Mouse (Mus musculus) forebrain, embryonic 14.5 days (tissue): ENCODE data around the gene Serpina9. TPM values are rescaled to one million over a fixed set of nuclear protein-coding genes. Genes with fewer than 3 reads are reported as not detected.

Experiments
- ATAC-seq: fragments of 200-750 bp; cut with Nextera tagmentation; 2 replicates; pipeline ENCODE4 v1.8.0; 2017; ENCODE audit warnings: mild to moderate bottlenecking, moderate library complexity
- DNase-seq: peaks from one replicate; pipeline ENCODE4 v3.0.0-alpha.2; 2015; ENCODE audit warnings: low spot score
- H3K27ac ChIP-seq: fragments of 300-500 bp; sonication (generic); 2 replicates; pipeline ENCODE4 v1.5.1; 2014; ENCODE audit warnings: low read depth, mild to moderate bottlenecking, control low read depth, low read length, moderate library complexity
- H3K27me3 ChIP-seq: fragments of 300-500 bp; sonication (generic); replicated peaks from 2 replicates; pipeline ENCODE4 v1.6.1; 2014; ENCODE audit warnings: low read length, control low read depth, mixed read lengths; ENCODE audit not compliant: control insufficient read depth, insufficient read depth
- H3K36me3 ChIP-seq: fragments of 300-500 bp; sonication (generic); 2 replicates; pipeline ENCODE4 v1.6.1; 2014; ENCODE audit warnings: low read length, control low read depth; ENCODE audit not compliant: control insufficient read depth, insufficient read depth
- H3K4me1 ChIP-seq: fragments of 300-500 bp; sonication (generic); 2 replicates; pipeline ENCODE4 v1.6.1; 2014; ENCODE audit warnings: antibody characterized with exemption, low read length, control low read depth; ENCODE audit not compliant: control insufficient read depth, insufficient read depth
- H3K4me2 ChIP-seq: fragments of 300-500 bp; sonication (generic); 2 replicates; pipeline ENCODE4 v1.6.1; 2014; ENCODE audit warnings: mild to moderate bottlenecking, control low read depth, low read length
- H3K4me3 ChIP-seq: fragments of 300-500 bp; sonication (generic); 2 replicates; pipeline ENCODE4 v1.5.1; 2014; ENCODE audit warnings: low read depth, low read length, control low read depth
- H3K9ac ChIP-seq: fragments of 300-500 bp; sonication (generic); 2 replicates; pipeline ENCODE4 v1.6.1; 2014; ENCODE audit warnings: mild to moderate bottlenecking, low read length, control low read depth, moderate library complexity
- H3K9me3 ChIP-seq: fragments of 300-500 bp; sonication (generic); replicated peaks from 2 replicates; pipeline ENCODE4 v1.6.1; 2016; ENCODE audit warnings: low read length, control low read depth, mixed read lengths; ENCODE audit not compliant: control insufficient read depth
- WGBS: fragments of 180-500 bp; shearing (Covaris S2); extraction: QIAGEN DNeasy Blood & Tissue Kit; methylation state at CpG from one replicate; pipeline ENCODE4 v1.1.7; 2014; 5-methylcytosine and 5-hydroxymethylcytosine counted together
- polyA plus RNA-seq: library from polyadenylated mRNA; unstranded; fragments of >200 nt; fragmentation: Nextera tagmentation; extraction: Ambion mirVana; gene quantifications from 2 replicates; pipeline ENCODE4 v1.2.1, GENCODE M21; 2014

The Serpina9 gene
- polyA plus RNA-seq, 1 experiment from 2014 or later: not detected

DNA sequence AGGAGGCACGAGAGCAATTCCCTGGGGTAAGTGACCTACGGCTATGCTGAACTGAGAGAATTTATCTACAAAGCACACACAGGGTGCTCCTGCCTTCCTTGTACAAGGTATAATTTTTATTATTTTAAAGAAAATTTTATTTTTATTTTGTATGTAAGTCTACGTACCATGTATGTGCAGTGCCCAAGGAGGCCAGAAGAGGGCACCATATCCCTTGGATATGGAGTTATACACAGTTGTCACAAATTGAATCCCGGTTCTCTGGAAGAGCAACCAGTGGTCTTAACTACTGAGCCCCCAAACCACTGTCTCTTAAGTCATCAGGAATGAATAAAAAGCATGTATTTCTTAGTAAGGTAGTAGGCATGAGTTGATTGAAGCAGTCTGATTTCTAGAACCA is 28.6 kb downstream of the Serpina9 start:
- DNase-seq (peak; percentile 59), ATAC-seq (no peak)
- H3K4me3 ChIP-seq: no peak overlapping the region
- no peaks in the 10 kb centered on the region for H3K9me3 ChIP-seq
- no peak overlapping the region for H3K27ac ChIP-seq
- no peaks in the 10 kb centered on the region for H3K27me3 ChIP-seq
- H3K4me1 ChIP-seq: no peaks in the 10 kb centered on the region
- H3K4me2 ChIP-seq: no peak overlapping the region
- no peaks in the 10 kb centered on the region for H3K36me3 ChIP-seq
- WGBS: 72% methylated on average over 4 of the region's 4 CpGs
- H3K9ac ChIP-seq: no peak overlapping the region

DNA sequence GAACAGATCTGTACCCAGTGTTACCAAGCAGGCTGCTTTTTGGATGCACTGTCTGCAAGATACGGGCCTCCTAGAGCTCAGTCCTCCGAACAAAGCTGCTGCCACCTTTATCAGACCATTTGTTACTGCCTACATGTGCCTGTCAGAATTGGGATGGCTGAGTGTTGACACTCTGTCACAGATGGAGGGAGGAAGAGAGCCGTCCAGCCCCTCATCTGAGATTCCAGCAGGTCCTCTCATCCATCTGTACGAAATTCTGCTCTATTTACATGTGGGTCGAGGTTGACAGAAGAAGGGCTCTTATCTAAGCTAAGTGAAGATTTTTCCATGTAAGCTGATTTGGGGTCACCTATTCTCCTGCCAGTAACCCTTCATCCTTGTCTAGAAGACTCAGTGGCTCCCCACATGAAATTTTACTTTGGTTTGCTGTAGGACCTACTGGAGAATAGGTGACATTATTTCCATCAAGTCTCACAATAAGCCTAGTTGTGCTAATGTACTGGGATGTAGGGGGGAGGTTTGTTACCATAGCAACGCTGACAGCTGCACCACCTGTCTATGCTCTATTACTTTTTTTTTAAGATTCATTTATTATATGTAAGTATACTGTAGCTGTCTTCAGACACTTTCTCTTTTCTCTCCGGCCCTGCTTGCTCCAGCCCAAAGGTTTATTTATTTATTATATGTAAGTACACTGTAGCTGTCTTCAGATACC is 31.8 kb downstream of the Serpina9 start:
- no peak overlapping the region for H3K9ac ChIP-seq
- H3K4me3 ChIP-seq: no peak overlapping the region
- H3K27me3 ChIP-seq: no peaks in the 10 kb centered on the region
- H3K27ac ChIP-seq: no peak overlapping the region
- DNase-seq: peak; percentile 22
- no peaks in the 10 kb centered on the region for H3K4me1 ChIP-seq
- no peaks in the 10 kb centered on the region for H3K36me3 ChIP-seq
- WGBS: 83% methylated on average over 7 of the region's 7 CpGs
- H3K9me3 ChIP-seq: no peaks in the 10 kb centered on the region
- H3K4me2 ChIP-seq: no peak overlapping the region
- ATAC-seq: peak; percentile 29; the same call in 1 of the 2 replicates

DNA sequence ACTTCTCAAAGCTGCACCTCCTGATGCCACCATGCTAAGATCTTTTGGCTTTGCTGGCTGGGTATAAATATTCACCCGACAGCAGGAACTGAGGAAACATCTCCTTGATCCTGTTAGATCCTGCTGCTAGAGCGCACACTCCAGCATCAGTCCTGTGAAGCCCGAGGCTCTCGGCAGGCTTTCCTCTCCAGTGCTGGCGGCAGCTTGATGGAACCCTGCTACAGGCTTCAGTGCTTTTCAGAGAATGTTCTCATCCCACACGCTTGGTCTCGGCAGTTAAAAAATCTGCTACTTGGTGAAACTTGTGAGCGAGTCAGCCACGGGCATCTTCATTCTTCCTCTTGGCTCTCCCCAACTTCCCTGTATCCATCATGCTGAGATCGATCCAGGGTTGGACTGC is 35.3 kb downstream of the Serpina9 start:
- WGBS: 92% methylated on average over 10 of the region's 10 CpGs

DNA sequence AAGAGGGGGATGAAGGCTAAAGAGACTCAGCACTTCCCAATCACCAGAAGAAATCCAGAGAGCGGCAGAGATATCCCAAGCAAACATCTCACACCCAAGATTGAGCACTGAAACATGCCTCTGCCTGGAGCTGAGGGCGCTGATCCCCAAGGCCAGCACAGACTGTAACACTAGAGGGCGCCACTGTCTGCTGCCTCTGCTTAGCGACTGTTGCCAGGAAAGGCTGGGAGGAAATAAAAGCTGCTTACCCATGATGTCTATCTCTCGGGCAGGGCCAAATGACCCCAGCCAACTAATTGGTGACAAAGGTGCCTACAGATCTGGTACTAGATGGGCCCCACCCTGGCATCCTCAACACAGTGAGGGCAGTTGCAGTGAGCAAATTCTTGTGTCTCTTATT is 35.7 kb downstream of the Serpina9 start:
- Histone ChIP-seq H3K4me2 (no peak overlapping the region), H3K9me3 (no peaks in the 10 kb centered on the region), H3K27me3 (no peaks in the 10 kb centered on the region), H3K4me1 (no peaks in the 10 kb centered on the region), H3K36me3 (no peaks in the 10 kb centered on the region), H3K9ac (no peak overlapping the region), H3K4me3 (no peak overlapping the region), H3K27ac (no peak overlapping the region)
- ATAC-seq (no peak), DNase-seq (peak; percentile 14)
- WGBS: 31% methylated on average over 5 of the region's 5 CpGs

More for the DNA sequence above, 35.3 kb downstream of the Serpina9 start:
- Histone ChIP-seq H3K4me2 (no peak overlapping the region), H3K9ac (no peak overlapping the region), H3K36me3 (no peaks in the 10 kb centered on the region), H3K27me3 (no peaks in the 10 kb centered on the region), H3K9me3 (no peaks in the 10 kb centered on the region), H3K4me1 (no peaks in the 10 kb centered on the region), H3K27ac (no peak overlapping the region), H3K4me3 (no peak overlapping the region)
- no peak for ATAC-seq
- DNase-seq: no peak

DNA sequence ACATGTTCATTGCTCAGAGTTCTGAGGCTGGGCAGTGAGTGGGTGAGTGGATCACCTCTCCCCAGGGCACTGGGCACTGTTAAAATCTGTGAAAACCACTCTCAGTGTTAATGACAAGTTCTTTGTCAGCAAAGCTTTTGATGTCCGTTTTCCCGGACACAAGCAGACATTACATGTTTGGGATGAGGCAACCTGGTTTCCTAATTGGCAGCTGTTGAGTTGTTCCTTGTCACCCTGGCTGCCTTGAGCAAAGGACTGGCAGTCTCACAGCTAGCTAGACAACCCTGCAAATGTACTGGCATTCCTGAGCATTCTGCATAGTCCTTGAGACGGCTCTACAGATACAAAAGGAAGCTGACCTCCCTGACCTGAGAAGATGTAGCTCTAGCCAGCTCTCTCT is 36.5 kb downstream of the Serpina9 start:
- no peak overlapping the region for H3K27ac ChIP-seq
- WGBS: 42% methylated on average over 3 of the region's 3 CpGs
- no peaks in the 10 kb centered on the region for H3K4me1 ChIP-seq
- H3K9me3 ChIP-seq: no peaks in the 10 kb centered on the region
- DNase-seq (no peak), ATAC-seq (no peak)
- H3K27me3 ChIP-seq: no peaks in the 10 kb centered on the region
- no peak overlapping the region for H3K4me3 ChIP-seq
- H3K4me2 ChIP-seq: no peak overlapping the region
- no peaks in the 10 kb centered on the region for H3K36me3 ChIP-seq
- H3K9ac ChIP-seq: no peak overlapping the region

DNA sequence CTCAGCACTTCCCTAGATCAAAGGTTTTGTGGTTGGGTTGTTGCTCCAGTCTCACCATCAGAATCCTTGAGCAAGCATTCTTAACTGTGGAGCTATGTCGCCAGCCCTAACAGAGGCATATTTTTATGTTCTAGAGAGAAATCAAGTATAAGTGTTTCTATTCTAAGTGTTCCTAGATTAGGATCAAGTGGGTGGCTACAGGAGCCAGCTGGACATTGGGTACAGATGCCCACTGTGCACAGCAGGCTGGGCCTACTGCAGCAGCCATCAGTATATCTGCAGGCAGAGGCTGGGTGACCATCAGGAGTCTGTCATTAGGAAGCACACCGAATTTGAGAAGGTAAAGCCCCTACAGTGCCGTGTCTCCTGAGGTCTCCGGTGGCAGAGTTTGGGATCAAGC is 42.5 kb downstream of the Serpina9 start:
- Histone ChIP-seq H3K4me3 (no peak overlapping the region), H3K27ac (no peak overlapping the region), H3K27me3 (no peaks in the 10 kb centered on the region), H3K4me1 (no peaks in the 10 kb centered on the region), H3K36me3 (no peaks in the 10 kb centered on the region), H3K9ac (no peak overlapping the region), H3K9me3 (0 out of 2 replicates have a peak, but pooled peaks cover 3% of the 10 kb centered on the region), H3K4me2 (no peak overlapping the region)
- ATAC-seq: no peak
- 89% methylated on average over 4 of the region's 4 CpGs for WGBS
- no peak for DNase-seq

DNA sequence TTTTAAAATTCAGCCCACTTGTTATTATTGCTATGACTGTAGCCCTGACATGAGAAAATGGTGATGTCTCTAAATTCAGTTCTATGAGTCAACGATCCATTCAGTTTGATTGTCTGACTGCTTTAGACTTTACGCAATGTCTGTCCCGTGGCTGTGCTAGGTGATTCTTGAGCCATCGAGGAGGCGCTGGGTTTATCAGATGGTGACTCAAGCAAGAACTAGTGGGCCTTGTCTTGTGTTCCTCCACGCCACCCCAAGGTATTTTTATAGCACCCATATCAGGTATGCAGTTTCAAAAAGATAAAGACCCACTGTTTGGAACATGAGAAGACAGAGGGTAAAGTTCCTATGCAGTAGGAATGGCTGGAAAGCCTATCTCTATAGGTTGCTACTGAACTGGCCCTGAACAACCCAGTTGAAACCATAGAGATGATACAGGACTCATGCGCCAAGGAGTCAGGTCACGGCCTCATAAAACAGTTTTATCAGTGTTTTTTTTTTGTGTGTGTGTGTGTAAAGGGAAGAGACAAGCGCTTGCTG is 43.9 kb downstream of the Serpina9 start:
- Histone ChIP-seq H3K27me3 (no peaks in the 10 kb centered on the region), H3K4me1 (no peaks in the 10 kb centered on the region), H3K9ac (no peak overlapping the region), H3K36me3 (no peaks in the 10 kb centered on the region), H3K4me3 (no peak overlapping the region), H3K4me2 (no peak overlapping the region), H3K27ac (no peak overlapping the region), H3K9me3 (0 out of 2 replicates have a peak, but pooled peaks cover 3% of the 10 kb centered on the region)
- DNase-seq: no peak
- ATAC-seq: no peak
- WGBS: 90% methylated on average over 9 of the region's 9 CpGs

DNA sequence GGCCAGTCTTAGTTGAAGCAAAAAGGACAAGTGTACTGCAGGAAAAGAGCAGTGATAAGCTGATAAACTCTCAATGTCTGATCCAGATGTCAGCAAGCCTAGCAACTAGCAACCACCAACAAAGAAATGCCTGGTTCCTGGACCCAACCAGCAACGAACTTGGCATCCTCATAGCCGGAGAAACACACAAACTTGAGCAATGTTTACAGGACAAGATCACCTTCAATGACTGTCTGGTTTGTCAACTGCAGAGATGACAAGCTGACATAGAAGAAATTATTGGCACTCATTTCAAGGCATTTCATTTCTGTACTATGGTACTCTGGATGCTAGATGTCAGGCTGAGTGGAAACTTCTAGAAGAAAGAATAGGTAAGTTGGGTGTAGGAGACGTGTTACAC is 46.8 kb downstream of the Serpina9 start:
- Histone ChIP-seq H3K27me3 (no peaks in the 10 kb centered on the region), H3K4me1 (no peaks in the 10 kb centered on the region), H3K27ac (no peak overlapping the region), H3K4me2 (no peak overlapping the region), H3K36me3 (no peaks in the 10 kb centered on the region), H3K4me3 (no peak overlapping the region), H3K9ac (no peak overlapping the region), H3K9me3 (0 out of 2 replicates have a peak, but pooled peaks cover 3% of the 10 kb centered on the region)
- DNase-seq: no peak
- WGBS: 66% methylated on average over 3 of the region's 3 CpGs
- ATAC-seq: no peak

DNA sequence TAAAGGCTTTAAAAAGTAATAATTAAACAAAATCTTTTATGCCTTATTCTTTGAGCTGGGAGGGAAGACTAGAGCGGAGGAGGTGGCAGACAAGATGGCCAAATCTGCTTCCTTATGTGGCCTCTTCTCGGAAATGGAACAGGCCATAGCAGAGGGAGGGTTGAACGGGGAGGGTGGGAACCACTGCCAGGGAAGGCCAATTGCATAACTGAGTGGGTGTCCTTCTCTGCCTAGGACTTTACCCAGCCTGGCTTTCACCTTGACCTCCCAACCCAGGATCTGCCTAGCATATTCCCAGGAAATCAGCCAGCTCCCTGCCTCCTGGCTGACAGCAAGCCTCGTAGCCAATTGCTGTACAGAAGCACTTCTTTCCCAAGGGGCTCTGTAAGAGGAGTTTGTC is 50.3 kb downstream of the Serpina9 start:
- Histone ChIP-seq H3K4me3 (no peak overlapping the region), H3K4me1 (no peaks in the 10 kb centered on the region), H3K36me3 (no peaks in the 10 kb centered on the region), H3K9me3 (no peaks in the 10 kb centered on the region), H3K9ac (no peak overlapping the region), H3K27me3 (no peaks in the 10 kb centered on the region), H3K4me2 (no peak overlapping the region), H3K27ac (no peak overlapping the region)
- 93% methylated on average over 4 of the region's 4 CpGs for WGBS
- no peak for DNase-seq
- no peak for ATAC-seq
